Mouse (Mus musculus): ENCODE measurements around the gene Msantd1. TPM values are rescaled to one million over a fixed set of nuclear protein-coding genes. Genes with fewer than 3 reads are reported as not detected.

The Msantd1 gene
- polyA plus RNA-seq, 1 experiment from 2014 or later: 2.9 TPM

DNA sequence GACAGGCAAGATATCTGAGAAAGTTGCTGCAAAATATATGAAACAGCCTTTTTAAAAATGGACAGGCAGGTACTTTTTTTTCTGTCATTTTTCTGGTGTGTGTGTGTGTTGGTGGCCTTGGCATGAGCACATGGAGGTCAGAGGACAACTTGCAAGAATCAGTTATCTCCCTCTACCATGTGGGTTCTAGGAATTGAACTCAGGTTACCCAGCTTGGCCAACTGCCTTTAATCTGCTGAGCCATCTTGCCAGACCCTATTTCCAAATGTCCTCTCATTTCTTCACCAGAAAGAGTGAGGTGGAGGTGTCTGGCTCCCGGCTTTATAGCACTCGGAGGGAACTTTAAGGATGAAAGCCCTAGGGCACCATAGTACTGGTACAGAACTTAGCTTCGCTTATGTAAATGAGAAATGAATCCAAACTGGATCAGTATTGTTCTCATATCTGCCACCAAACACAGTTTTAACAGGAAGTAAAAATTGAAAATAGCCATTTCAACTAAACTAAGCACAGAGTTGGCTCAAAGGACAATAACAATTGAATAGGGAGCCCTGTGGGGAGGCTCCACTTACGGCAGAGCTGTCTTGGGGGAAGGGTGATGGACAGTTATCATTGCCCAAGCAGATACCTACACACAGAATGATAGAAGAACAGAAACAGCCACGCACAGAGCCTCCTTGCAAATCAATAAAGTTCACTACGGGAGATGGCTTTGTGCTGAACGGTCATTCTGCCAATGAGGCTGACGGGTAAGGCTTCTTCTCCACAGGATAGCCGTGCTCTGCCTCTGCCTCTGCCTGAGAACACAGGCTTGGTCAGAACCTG, 22.6 kb downstream of the Msantd1 start:
- Histone ChIP-seq H3K36me3 (no peaks in the 10 kb centered on the region), H3K9me3 (replicated peaks) (no peaks in the 10 kb centered on the region), H3K27me3 (replicated peaks) (no peaks in the 10 kb centered on the region), H3K27ac (replicated peaks) (peak overlapping the region; percentile 58; the same call in 1 of the 2 replicates), H3K4me3 (replicated peaks) (no peak overlapping the region), H3K9ac (replicated peaks) (no peak overlapping the region), H3K4me2 (no peak overlapping the region), H3K4me1 (peaks cover 23% of the 10 kb centered on the region)
- no peak for ATAC-seq (ENCODE audit: low FRiP score)
- WGBS: 56% methylated on average over 9 of the region's 9 CpGs

DNA sequence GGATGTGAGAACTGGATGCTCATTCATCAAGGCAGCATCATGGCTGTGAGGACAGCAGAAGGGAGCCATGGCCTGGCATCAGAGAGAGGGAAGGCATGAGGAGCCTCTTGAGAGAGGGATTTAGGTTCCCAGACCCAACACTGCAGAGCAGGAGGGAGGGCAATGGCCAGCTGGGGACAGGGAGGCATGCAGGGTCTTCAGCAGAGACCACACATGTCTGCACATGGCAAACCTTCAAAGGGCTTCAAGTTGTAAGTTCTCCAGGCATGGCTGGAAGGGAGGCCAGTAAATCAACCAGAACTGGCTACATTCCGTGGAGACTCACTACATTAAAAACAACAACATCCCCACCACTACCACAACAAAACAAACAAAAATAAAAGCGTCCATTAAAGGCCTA, 23.3 kb downstream of the Msantd1 start:
- WGBS: 59% methylated on average over 2 of the region's 2 CpGs
- Histone ChIP-seq H3K4me1 (peaks cover 23% of the 10 kb centered on the region), H3K36me3 (no peaks in the 10 kb centered on the region), H3K9me3 (replicated peaks) (no peaks in the 10 kb centered on the region), H3K4me3 (replicated peaks) (no peak overlapping the region), H3K4me2 (no peak overlapping the region), H3K9ac (replicated peaks) (no peak overlapping the region), H3K27me3 (replicated peaks) (no peaks in the 10 kb centered on the region), H3K27ac (replicated peaks) (peak overlapping the region; percentile 58)
- no peak; the same call in 1 of the 2 replicates for ATAC-seq (ENCODE audit: low FRiP score)

DNA sequence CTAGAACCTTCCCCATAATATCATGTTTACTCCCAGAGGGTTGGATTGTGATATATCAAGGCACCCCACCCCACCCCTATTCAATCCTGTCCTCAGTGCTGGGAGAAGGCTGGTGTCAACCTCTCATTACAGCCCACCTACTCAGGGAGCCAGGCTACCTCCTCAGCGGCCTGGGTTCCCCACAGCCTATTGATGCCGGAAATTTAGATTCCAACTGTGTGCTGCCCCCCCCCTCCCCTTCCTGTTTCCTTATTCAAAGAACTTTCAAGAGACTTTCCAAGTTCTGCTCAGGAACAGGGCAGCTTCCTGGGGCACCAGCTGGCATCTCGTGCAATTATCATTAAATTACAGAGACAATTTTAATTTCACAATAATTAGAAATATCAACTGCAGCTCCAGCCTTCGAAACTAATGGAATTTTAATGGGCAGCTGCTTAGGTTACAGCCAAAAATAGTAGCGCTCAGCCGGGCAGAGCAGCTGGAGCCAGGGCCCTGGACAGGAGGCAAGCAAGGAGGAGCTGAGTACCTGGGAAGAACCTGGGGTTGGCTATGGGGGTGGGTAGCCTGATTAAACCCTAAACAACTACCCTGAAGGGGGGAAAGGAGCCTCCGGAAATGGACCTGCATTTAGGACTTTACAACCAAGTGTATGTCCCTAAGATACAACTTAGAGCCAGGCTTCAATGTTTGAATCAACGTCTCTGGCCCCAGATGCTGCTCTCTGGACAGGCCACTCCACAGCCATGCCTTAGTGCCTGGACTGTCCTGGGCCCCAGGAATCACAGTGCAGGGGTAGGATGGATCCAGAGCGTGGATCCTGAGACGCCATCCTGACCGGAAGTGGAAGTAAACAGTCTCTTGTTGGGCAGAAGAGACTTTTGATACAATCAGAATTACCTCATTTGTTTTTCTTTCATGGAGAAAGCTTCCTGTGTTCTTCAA, 24.0 kb downstream of the Msantd1 start:
- Histone ChIP-seq H3K36me3 (no peaks in the 10 kb centered on the region), H3K4me2 (no peak overlapping the region), H3K27ac (replicated peaks) (peak overlapping the region; percentile 63), H3K27me3 (replicated peaks) (no peaks in the 10 kb centered on the region), H3K9ac (replicated peaks) (no peak overlapping the region), H3K4me1 (peaks cover 23% of the 10 kb centered on the region), H3K4me3 (replicated peaks) (no peak overlapping the region), H3K9me3 (replicated peaks) (no peaks in the 10 kb centered on the region)
- no peak for ATAC-seq (ENCODE audit: low FRiP score)
- 40% methylated on average over 11 of the region's 11 CpGs for WGBS

GRCm38 (mm10) chr5:34932458-34932806, 24.6 kb downstream of the Msantd1 start:
- no peak overlapping the region for H3K9ac ChIP-seq (replicated peaks)
- no peak for ATAC-seq (ENCODE audit: low FRiP score)
- no peak overlapping the region for H3K4me2 ChIP-seq
- H3K36me3 ChIP-seq: no peaks in the 10 kb centered on the region
- peak overlapping the region; percentile 63; the same call in 1 of the 2 replicates for H3K27ac ChIP-seq (replicated peaks)
- no peaks in the 10 kb centered on the region for H3K9me3 ChIP-seq (replicated peaks)
- no peaks in the 10 kb centered on the region for H3K27me3 ChIP-seq (replicated peaks)
- WGBS: 30% methylated on average over 4 of the region's 4 CpGs
- no peak overlapping the region for H3K4me3 ChIP-seq (replicated peaks)
- peaks cover 23% of the 10 kb centered on the region for H3K4me1 ChIP-seq

DNA sequence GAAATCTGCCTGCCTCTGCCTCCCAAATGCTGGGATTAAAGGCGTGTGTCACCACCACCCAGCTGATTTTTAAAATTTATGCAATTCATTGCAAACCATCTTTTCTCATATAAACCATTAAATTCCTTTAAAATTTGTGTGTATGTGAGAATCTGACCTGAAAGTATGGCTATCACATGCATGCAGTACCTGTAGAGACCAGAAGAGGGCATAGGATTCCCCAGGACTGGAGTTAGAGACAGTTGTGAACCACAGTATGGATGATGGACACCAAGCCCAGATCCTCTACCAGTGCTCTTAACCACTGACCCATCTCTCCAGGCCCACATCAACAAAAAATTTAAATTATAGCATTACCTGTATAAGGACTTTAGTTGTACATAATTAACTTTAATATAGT, 25.6 kb downstream of the Msantd1 start:
- H3K4me3 ChIP-seq (replicated peaks): no peak overlapping the region
- no peaks in the 10 kb centered on the region for H3K9me3 ChIP-seq (replicated peaks)
- H3K4me1 ChIP-seq: peaks cover 23% of the 10 kb centered on the region
- no peak overlapping the region for H3K27ac ChIP-seq (replicated peaks)
- no peak for ATAC-seq (ENCODE audit: low FRiP score)
- no peak overlapping the region for H3K9ac ChIP-seq (replicated peaks)
- no peaks in the 10 kb centered on the region for H3K36me3 ChIP-seq
- no peak overlapping the region for H3K4me2 ChIP-seq
- no peaks in the 10 kb centered on the region for H3K27me3 ChIP-seq (replicated peaks)
- 100% methylated on average over 1 of the region's 1 CpGs for WGBS

DNA sequence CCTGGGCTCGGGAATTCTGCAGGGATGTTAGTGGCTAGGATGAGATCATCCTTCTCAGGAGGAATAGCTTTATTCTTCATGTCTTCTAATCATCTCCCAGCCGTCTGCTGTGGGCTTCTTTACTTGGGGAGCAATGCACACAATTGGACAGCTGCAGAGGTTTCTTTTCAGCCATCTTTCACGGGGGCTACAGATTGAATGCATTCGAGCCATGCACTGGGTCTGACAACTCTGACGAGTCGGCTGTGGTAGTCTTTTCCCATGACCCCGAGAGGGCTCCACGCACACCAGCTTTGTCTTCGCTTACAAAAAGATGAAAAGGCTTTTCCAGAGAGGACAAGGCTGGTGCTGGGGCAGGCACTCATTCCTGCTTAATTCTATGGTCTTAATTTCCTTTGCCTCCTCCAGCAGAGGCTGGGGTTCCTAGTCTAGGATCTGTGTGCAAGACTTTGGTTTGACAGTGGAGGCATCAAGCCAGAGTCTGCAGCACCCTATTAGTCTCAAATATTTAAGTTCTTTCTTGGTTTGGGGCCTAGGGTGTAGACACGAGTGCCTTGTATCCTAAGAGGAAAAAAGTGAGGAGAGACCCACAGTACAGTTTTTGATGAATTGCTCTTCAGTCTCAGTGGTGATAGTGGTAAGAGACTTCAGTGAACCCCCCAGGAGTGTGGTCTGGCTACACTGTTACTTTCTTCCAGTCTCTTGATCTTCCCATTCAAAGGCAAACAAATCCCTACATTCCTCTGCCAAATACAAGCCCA, 34.1 kb downstream of the Msantd1 start:
- Histone ChIP-seq H3K27me3 (replicated peaks) (no peaks in the 10 kb centered on the region), H3K9ac (replicated peaks) (no peak overlapping the region), H3K9me3 (replicated peaks) (no peaks in the 10 kb centered on the region), H3K4me2 (no peak overlapping the region), H3K4me1 (peaks cover 10% of the 10 kb centered on the region; the same call in 1 of the 2 replicates), H3K36me3 (no peaks in the 10 kb centered on the region), H3K4me3 (replicated peaks) (no peak overlapping the region), H3K27ac (replicated peaks) (no peak overlapping the region; the same call in 1 of the 2 replicates)
- no peak for ATAC-seq (ENCODE audit: low FRiP score)
- WGBS: 10% methylated on average over 10 of the region's 10 CpGs

GRCm38 (mm10) chr5:34943428-34943827, 35.6 kb downstream of the Msantd1 start:
- H3K4me3 ChIP-seq (replicated peaks): no peak overlapping the region
- no peak overlapping the region for H3K9ac ChIP-seq (replicated peaks)
- no peak for ATAC-seq (ENCODE audit: low FRiP score)
- no peak overlapping the region for H3K4me2 ChIP-seq
- WGBS: 91% methylated on average over 3 of the region's 3 CpGs
- no peaks in the 10 kb centered on the region for H3K36me3 ChIP-seq
- H3K27ac ChIP-seq (replicated peaks): no peak overlapping the region
- no peaks in the 10 kb centered on the region for H3K27me3 ChIP-seq (replicated peaks)
- no peaks in the 10 kb centered on the region for H3K9me3 ChIP-seq (replicated peaks)
- peaks cover 12% of the 10 kb centered on the region for H3K4me1 ChIP-seq

DNA sequence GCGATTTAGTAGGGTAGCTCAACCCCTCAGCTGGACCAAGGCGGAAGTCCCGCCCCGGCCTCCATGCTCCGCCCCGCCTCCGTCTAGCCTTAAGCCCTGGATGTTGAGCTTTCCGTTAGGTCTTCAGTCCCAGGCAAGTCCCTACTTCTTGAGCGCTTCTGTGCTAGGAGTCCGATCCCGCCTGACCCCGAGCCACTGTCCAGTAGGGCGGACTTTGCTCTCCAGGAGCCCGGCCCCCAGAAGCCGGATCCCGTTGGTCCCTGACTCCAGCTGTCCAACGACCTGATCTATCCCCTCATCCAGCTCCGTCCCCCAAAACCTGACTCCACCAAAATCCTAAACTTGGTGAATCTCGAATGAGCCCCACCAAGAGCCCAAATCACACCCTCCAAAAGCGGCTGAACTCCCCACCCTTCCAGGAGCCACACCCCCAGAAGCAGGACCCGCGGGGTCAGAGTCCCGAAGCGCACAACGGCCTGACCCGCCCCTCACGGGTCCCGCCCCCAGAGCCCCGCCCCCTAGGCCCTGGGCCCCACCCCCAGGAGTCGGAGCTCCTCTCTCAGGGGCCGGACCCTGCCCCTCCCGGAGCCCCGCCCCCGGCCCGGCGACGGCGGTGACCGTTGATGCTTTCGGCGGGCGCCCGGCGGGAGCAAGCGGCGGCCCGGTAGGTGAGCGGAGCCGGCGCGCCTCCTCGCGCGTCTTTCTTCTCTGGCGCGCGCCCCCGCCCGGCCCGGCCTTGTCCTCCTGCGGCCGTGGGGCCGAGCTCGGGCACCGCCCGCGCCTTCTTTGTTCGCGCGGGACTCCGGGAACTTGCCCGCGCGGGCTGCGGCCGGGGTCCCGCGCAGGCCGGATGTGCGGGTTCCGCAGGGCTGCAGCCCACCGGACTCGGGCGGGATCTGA, 41.3 kb downstream of the Msantd1 start, which contains the start of gene Rgs12:
Rgs12 (plus strand) TSS at position 585 of the 900 bp plus-strand sequence.
- ATAC-seq (ENCODE audit: low FRiP score): peak; percentile 90
- Histone ChIP-seq H3K27me3 (replicated peaks) (no peaks in the 10 kb centered on the region), H3K36me3 (no peaks in the 10 kb centered on the region), H3K9ac (replicated peaks) (peak within 1 kb of the TSS; percentile 91), H3K4me1 (peaks cover 42% of the 10 kb centered on the region), H3K9me3 (replicated peaks) (no peaks in the 10 kb centered on the region), H3K4me3 (replicated peaks) (peak within 1 kb of the TSS; percentile 87), H3K4me2 (peak within 1 kb of the TSS; percentile 82), H3K27ac (replicated peaks) (peak within 1 kb of the TSS; percentile 87)
- under 1% methylated on average over 58 of the region's 84 CpGs for WGBS

GRCm38 (mm10) chr5:34949769-34950211, 42.0 kb downstream of the Msantd1 start:
- WGBS: 0% methylated on average over 12 of the region's 12 CpGs
- Histone ChIP-seq H3K4me1 (peaks cover 49% of the 10 kb centered on the region), H3K4me3 (replicated peaks) (peak overlapping the region; percentile 87), H3K27me3 (replicated peaks) (no peaks in the 10 kb centered on the region), H3K9ac (replicated peaks) (peak overlapping the region; percentile 91), H3K36me3 (no peaks in the 10 kb centered on the region), H3K9me3 (replicated peaks) (no peaks in the 10 kb centered on the region), H3K27ac (replicated peaks) (peak overlapping the region; percentile 87), H3K4me2 (peak overlapping the region; percentile 82)
- ATAC-seq (ENCODE audit: low FRiP score): peak; percentile 28

GRCm38 (mm10) chr5:34950486-34951160, 42.8 kb downstream of the Msantd1 start:
- ATAC-seq (ENCODE audit: low FRiP score): no peak

More at GRCm38 (mm10) chr5:34950486-34951160, 42.8 kb downstream of the Msantd1 start:
- Histone ChIP-seq H3K36me3 (no peaks in the 10 kb centered on the region), H3K27me3 (replicated peaks) (no peaks in the 10 kb centered on the region), H3K9me3 (replicated peaks) (no peaks in the 10 kb centered on the region), H3K4me1 (peaks cover 51% of the 10 kb centered on the region), H3K4me3 (replicated peaks) (peak overlapping the region; percentile 87), H3K27ac (replicated peaks) (peak overlapping the region; percentile 87), H3K9ac (replicated peaks) (peak overlapping the region; percentile 91; the same call in 1 of the 2 replicates), H3K4me2 (peak overlapping the region; percentile 82)
- 67% methylated on average over 6 of the region's 6 CpGs for WGBS
